Mouse (Mus musculus) lung, adult 18-20 months (tissue): Measurements from ENCODE around the gene Ikzf1.

Experiments used
- DNase-seq, 2 experiments: peaks; one replicate each; pipeline ENCODE4 v3.0.0; 2022; ENCODE audit warnings: mixed read lengths in 2 of 2

The Ikzf1 gene

GRCm38 (mm10) chr11:11690059-11690844 lies 5.4 kb downstream of the Ikzf1 start:
- peak in 1 of 2 experiments; percentile 23 for DNase-seq

- no peak for DNase-seq
Observed at GRCm38 (mm10) chr11:11690845-11691196, 6.0 kb downstream of the Ikzf1 start.

- no peak for DNase-seq
Observed at GRCm38 (mm10) chr11:11691324-11692058, 6.7 kb downstream of the Ikzf1 start.

GRCm38 (mm10) chr11:11692558-11693166 lies 7.9 kb downstream of the Ikzf1 start:
- DNase-seq: no peak

- DNase-seq: no peak
Observed at GRCm38 (mm10) chr11:11693446-11693845, 8.6 kb downstream of the Ikzf1 start.

- no peak for DNase-seq
Observed at GRCm38 (mm10) chr11:11694072-11694471, 9.3 kb downstream of the Ikzf1 start.

- DNase-seq: no peak
Observed at GRCm38 (mm10) chr11:11694472-11695177, 9.8 kb downstream of the Ikzf1 start.

GRCm38 (mm10) chr11:11695211-11695887 lies 10.5 kb downstream of the Ikzf1 start:
- DNase-seq: no peak

GRCm38 (mm10) chr11:11695907-11696306 lies 11.1 kb downstream of the Ikzf1 start:
- no peak for DNase-seq

- DNase-seq: no peak
Observed at GRCm38 (mm10) chr11:11696814-11697213, 12.0 kb downstream of the Ikzf1 start.

GRCm38 (mm10) chr11:11701378-11701777 lies 16.6 kb downstream of the Ikzf1 start:
- DNase-seq: no peak

- DNase-seq: no peak
Observed at GRCm38 (mm10) chr11:11703776-11704175, 19.0 kb downstream of the Ikzf1 start.

- DNase-seq: no peak
Observed at GRCm38 (mm10) chr11:11708154-11708719, 23.4 kb downstream of the Ikzf1 start.

- DNase-seq: no peak
Observed at GRCm38 (mm10) chr11:11709311-11709710, 24.5 kb downstream of the Ikzf1 start.

- no peak for DNase-seq
Observed at GRCm38 (mm10) chr11:11710718-11711117, 25.9 kb downstream of the Ikzf1 start.

- no peak for DNase-seq
Observed at GRCm38 (mm10) chr11:11711748-11712147, 26.9 kb downstream of the Ikzf1 start.

- DNase-seq: no peak
Observed at GRCm38 (mm10) chr11:11714676-11715075, 29.9 kb downstream of the Ikzf1 start.

GRCm38 (mm10) chr11:11715963-11716691 lies 31.3 kb downstream of the Ikzf1 start:
- no peak for DNase-seq

- DNase-seq: no peak
Observed at GRCm38 (mm10) chr11:11716692-11717037, 31.9 kb downstream of the Ikzf1 start.

GRCm38 (mm10) chr11:11717606-11718167 lies 32.9 kb downstream of the Ikzf1 start:
- no peak for DNase-seq

GRCm38 (mm10) chr11:11719748-11720147 lies 34.9 kb downstream of the Ikzf1 start:
- no peak for DNase-seq
